Mouse (Mus musculus) forebrain, embryonic 13.5 days (tissue): ENCODE measurements around the gene Oaf. TPM values are rescaled to one million over a fixed set of nuclear protein-coding genes. Genes with fewer than 3 reads are reported as not detected.

ENCODE experiments used
- polyA plus RNA-seq: library from polyadenylated mRNA; unstranded; fragments of >200 nt; fragmentation: Nextera tagmentation; extraction: Ambion mirVana; gene quantifications from 2 replicates; pipeline ENCODE4 v1.2.1, GENCODE M21; 2015

Gene Oaf
- polyA plus RNA-seq, 1 experiment from 2014 or later = 7.6 TPM

Other genes starting within 250 kb of the Oaf start
- 14.9 and 15.8 TPM in 2 replicates for gene Arhgef12, start 132.7 kb downstream of the Oaf start, polyA plus RNA-seq
- 8.9 and 10.1 TPM in 2 replicates for gene Tmem136, start 123.3 kb downstream of the Oaf start, polyA plus RNA-seq
- gene Pou2f3, start 29.5 kb downstream of the Oaf start, polyA plus RNA-seq = not detected in 2 replicates
- 0.13 TPM in 1 of 2 replicates, not detected in the other for gene Trim29, start 70.9 kb upstream of the Oaf start, polyA plus RNA-seq